Mouse (Mus musculus) liver, embryonic 14.5 days (tissue): ENCODE measurements around the gene Hccs.

Experiments used
- CTCF ChIP-seq: IDR thresholded peaks from 2 replicates; pipeline ENCODE4 v1.5.1; 2016; ENCODE audit warnings: antibody characterized with exemption, low read depth, control low read depth
- EP300 ChIP-seq: IDR thresholded peaks from 2 replicates; pipeline ENCODE4 v1.6.1; 2016; ENCODE audit warnings: antibody characterized with exemption, low read depth

- TF ChIP-seq CTCF (no peak), EP300 (no peak)
These were observed 18.0 kb upstream of the Hccs start for GRCm38 (mm10) chrX:169338213-169338612.
